Mouse (Mus musculus): ENCODE measurements around the gene Cdc42se1. TPM values are rescaled to one million over a fixed set of nuclear protein-coding genes. Genes with fewer than 3 reads are reported as not detected.
A peak's percentile ranks its signal among the peaks of the same experiment; 100 is the strongest.

The Cdc42se1 gene
- polyA plus RNA-seq, 1 experiment from 2014 or later, result 49.3 TPM

DNA sequence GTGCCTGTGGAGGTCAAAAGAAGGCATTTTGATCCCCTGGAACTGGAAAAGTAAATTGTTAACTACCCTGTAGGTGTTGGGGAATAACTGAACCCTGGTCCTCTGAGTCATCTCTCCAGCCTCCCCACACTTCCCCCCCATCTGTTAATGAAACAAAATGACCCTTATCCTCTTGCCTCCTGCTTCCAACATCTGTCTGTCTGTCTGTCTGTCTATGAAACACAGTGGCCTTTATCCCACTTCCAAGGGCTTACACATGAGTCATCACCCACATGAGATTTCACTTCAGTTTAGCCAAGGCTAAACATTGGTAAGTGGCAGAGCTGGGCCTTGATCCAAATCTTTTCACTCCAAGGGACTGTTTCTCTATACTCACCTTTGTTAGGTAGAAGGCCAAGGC is 39.3 kb downstream of the Cdc42se1 start:
- Histone ChIP-seq H3K9me3 (no peaks in the 10 kb centered on the region), H3K36me3 (replicated peaks) (peaks cover 30% of the 10 kb centered on the region), H3K4me2 (no peak overlapping the region), H3K27ac (no peak overlapping the region), H3K27me3 (replicated peaks) (no peaks in the 10 kb centered on the region), H3K9ac (no peak overlapping the region), H3K4me1 (no peaks in the 10 kb centered on the region), H3K4me3 (no peak overlapping the region)
- ATAC-seq (replicated peaks), result no peak

DNA sequence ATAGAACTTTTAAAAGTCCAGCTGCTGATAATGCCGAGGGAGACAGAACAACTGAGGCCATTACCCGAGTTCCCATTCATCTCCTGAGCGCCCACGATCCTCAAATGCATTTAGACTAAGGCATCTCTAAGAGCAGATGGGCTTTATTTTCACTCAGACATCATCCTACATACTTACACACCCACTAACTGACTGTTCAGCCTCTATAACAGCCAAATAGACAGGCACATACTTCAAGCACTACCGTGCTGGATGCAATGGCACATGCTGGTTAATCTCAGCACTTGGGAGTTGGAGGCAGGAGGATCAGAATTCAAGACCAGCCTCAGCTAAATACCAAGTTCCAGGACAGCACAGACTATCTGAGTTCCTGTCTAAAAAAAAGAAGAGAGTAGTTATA is 41.3 kb downstream of the Cdc42se1 start:
- no peaks in the 10 kb centered on the region for H3K27me3 ChIP-seq (replicated peaks)
- H3K9me3 ChIP-seq, result no peaks in the 10 kb centered on the region
- no peak overlapping the region for H3K9ac ChIP-seq
- H3K4me3 ChIP-seq, result no peak overlapping the region
- H3K4me1 ChIP-seq, result no peaks in the 10 kb centered on the region
- no peak overlapping the region for H3K27ac ChIP-seq
- ATAC-seq (replicated peaks), result no peak
- no peak overlapping the region for H3K4me2 ChIP-seq
- H3K36me3 ChIP-seq (replicated peaks), result peaks cover 19% of the 10 kb centered on the region
- 88% methylated on average over 5 of the region's 5 CpGs for WGBS

- Histone ChIP-seq H3K4me1 (no peaks in the 10 kb centered on the region), H3K27me3 (replicated peaks) (no peaks in the 10 kb centered on the region), H3K9me3 (no peaks in the 10 kb centered on the region), H3K27ac (no peak overlapping the region), H3K36me3 (replicated peaks) (peaks cover 12% of the 10 kb centered on the region; the same call in 1 of the 2 replicates), H3K4me3 (no peak overlapping the region), H3K9ac (no peak overlapping the region), H3K4me2 (no peak overlapping the region)
- ATAC-seq (replicated peaks), result no peak
- 86% methylated on average over 12 of the region's 12 CpGs for WGBS
Observed at GRCm38 (mm10) chr3:95270766-95271364, 42.3 kb downstream of the Cdc42se1 start.

DNA sequence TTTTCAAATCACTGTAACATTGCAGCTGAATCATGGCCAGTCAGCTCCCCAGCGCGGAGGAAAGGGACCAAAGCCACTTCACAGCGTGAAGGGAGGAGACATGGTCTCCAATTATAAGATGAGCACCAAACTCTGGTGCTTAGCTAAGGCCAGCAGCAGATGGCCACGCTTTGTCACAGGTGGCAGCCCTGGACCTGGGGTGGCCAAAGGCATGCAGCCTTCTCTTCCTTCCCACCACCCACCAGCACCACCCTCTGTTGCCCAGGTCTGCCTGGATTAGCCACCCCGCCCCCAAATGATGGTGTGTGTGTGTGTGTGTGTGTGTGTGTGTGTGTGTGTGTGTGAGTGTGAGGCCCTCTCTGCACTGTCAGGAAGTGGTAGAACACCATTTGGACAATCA is 44.9 kb downstream of the Cdc42se1 start:
- H3K27me3 ChIP-seq (replicated peaks), result no peaks in the 10 kb centered on the region
- no peak for ATAC-seq (replicated peaks)
- no peak overlapping the region for H3K9ac ChIP-seq
- no peaks in the 10 kb centered on the region for H3K4me1 ChIP-seq
- H3K4me2 ChIP-seq, result no peak overlapping the region
- no peaks in the 10 kb centered on the region for H3K9me3 ChIP-seq
- no peak overlapping the region for H3K27ac ChIP-seq
- H3K4me3 ChIP-seq, result no peak overlapping the region
- WGBS, result 92% methylated on average over 5 of the region's 5 CpGs
- H3K36me3 ChIP-seq (replicated peaks), result peaks cover 4% of the 10 kb centered on the region; the same call in 1 of the 2 replicates

DNA sequence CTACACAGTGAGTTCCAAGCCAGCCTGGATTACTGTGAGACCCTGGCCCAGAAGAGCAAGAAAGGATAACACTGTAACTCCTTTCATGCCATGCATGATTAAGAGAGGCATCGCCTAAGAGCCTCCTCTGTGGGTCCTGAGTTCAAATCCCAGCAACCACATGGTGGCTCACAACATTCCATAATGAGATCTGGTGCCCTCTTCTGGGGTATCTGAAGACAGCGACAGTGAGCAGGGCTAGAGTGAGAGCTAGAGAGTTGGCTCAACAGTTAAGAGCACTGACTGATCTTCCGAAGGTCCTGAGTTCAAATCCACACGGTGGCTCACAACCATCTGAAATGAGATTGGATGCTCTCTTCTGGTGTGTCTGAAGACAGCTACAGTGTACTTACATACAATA is 45.9 kb downstream of the Cdc42se1 start:
- ATAC-seq (replicated peaks), result no peak

GRCm38 (mm10) chr3:95275161-95275560 is 46.6 kb downstream of the Cdc42se1 start:
- H3K4me2 ChIP-seq, result no peak overlapping the region
- no peaks in the 10 kb centered on the region for H3K9me3 ChIP-seq
- 86% methylated on average over 6 of the region's 6 CpGs for WGBS
- no peak for ATAC-seq (replicated peaks)
- no peak overlapping the region for H3K27ac ChIP-seq
- H3K36me3 ChIP-seq (replicated peaks), result no peaks in the 10 kb centered on the region
- H3K4me3 ChIP-seq, result no peak overlapping the region
- no peaks in the 10 kb centered on the region for H3K27me3 ChIP-seq (replicated peaks)
- no peak overlapping the region for H3K9ac ChIP-seq
- H3K4me1 ChIP-seq, result peaks cover 3% of the 10 kb centered on the region; the same call in 1 of the 2 replicates

More for the DNA sequence above, 45.9 kb downstream of the Cdc42se1 start:
- Histone ChIP-seq H3K36me3 (replicated peaks) (no peaks in the 10 kb centered on the region), H3K9ac (no peak overlapping the region), H3K4me3 (no peak overlapping the region), H3K27ac (no peak overlapping the region), H3K4me2 (no peak overlapping the region), H3K27me3 (replicated peaks) (no peaks in the 10 kb centered on the region), H3K9me3 (no peaks in the 10 kb centered on the region), H3K4me1 (peaks cover 3% of the 10 kb centered on the region; the same call in 1 of the 2 replicates)
- WGBS, result 94% methylated on average over 4 of the region's 4 CpGs

DNA sequence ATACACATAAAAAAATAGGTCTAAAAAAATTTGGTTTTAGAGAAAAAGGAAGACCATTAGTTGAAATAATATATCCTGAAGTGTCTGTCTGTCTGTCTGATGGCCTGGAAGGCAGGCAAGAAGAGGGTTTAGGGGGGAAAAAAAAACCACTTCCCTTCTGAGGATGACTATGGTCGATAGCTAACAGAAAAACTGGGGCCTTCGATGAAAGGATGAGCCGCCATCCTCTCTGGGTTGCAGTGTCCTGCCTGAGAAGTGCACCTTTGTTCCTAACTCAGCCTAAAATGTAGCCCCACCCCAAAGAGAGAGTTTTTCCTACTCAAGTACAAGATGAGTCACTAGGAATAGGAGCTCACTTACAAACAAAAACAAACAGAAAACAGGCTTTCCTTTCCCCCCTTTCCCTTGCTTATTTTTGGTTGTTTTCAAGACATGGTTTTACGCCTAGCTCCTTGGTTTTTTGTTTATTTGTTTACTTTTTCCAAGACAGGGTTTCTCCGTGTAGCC is 47.9 kb downstream of the Cdc42se1 start:
- no peak for ATAC-seq (replicated peaks)
- H3K4me1 ChIP-seq, result peaks cover 7% of the 10 kb centered on the region
- 81% methylated on average over 5 of the region's 5 CpGs for WGBS
- no peak overlapping the region for H3K27ac ChIP-seq
- no peaks in the 10 kb centered on the region for H3K36me3 ChIP-seq (replicated peaks)
- no peak overlapping the region for H3K9ac ChIP-seq
- no peaks in the 10 kb centered on the region for H3K27me3 ChIP-seq (replicated peaks)
- H3K4me3 ChIP-seq, result no peak overlapping the region
- no peak overlapping the region for H3K4me2 ChIP-seq
- no peaks in the 10 kb centered on the region for H3K9me3 ChIP-seq

DNA sequence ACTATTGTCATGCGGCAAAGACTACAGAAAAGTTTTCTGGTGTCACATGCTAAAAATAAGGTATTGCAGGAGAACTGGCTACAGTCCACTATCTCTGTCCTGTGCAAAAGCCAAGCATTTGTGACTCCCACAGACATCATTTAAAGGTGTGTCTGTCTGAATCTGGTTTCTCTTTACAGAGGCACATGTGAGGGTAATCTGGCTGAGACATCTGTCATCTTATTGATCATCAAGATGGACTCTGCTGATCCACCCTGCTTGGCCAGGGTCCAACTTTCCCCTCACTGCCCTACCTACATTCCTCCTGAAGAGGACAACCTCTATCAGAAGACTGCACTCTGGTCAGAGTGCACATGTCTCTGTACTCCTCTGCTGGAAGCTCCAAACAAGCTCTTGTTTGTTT is 48.6 kb downstream of the Cdc42se1 start:
- 96% methylated on average over 1 of the region's 1 CpGs for WGBS
- Histone ChIP-seq H3K9me3 (no peaks in the 10 kb centered on the region), H3K4me1 (peaks cover 8% of the 10 kb centered on the region), H3K9ac (no peak overlapping the region), H3K27me3 (replicated peaks) (no peaks in the 10 kb centered on the region), H3K4me2 (no peak overlapping the region), H3K4me3 (no peak overlapping the region), H3K36me3 (replicated peaks) (no peaks in the 10 kb centered on the region), H3K27ac (no peak overlapping the region)
- no peak for ATAC-seq (replicated peaks)

GRCm38 (mm10) chr3:95280747-95281146 is 52.2 kb downstream of the Cdc42se1 start:
- peak overlapping the region; percentile 83 for H3K4me2 ChIP-seq

DNA sequence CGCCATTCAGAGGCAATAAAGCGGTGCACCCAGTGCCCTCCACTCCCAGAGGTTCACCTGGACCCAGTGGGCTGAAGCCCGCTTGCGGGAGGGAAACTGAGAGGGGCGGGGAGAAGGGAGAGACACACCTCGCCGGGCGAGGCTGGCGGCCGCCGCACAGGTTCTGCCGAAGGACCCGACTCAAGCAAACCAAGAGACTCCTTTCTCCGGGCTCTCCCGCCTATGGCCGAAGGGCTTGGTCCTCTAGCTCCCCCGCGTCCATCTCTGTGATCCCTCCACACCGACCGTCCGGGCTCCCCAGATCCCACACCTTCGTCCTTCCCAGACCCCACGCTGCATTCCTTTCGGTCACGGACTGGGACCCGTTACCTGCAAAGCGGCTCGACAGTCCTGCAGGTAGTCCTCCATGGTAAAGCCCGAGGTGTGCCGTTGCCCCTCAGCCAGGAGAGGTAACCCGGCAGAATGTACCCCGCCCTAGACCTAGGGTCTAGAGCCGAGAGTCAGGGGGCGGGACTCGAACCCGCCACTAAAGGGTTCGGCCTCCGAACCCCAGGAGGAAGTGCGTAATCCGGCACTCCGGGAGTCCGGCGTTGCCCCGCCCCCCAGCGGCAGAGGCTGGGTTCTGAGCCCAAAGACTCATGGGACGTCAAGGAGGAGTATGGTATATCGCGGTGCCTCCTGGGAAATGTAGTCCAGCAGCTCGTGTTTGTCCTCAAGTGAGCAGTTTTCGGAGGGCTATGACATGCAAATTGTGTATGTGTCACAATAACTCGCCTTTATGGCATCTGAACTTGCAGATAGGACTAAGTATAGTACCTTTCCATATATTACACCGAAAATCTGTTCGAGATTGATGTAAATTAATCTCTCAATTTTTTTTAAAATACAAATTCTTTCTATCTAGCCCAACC is 52.9 kb downstream of the Cdc42se1 start, which contains the start of the genes Mindy1 and Prune1:
Mindy1 (plus strand) TSS at position 130 of the 911 bp plus-strand sequence.
Prune1 (minus strand) TSS at position 861 of the 911 bp plus-strand sequence.
- H3K4me2 ChIP-seq, result peak within 1 kb of the TSS; percentile 83
- WGBS, result under 1% methylated on average over 53 of the region's 53 CpGs

More at GRCm38 (mm10) chr3:95280747-95281146, 52.2 kb downstream of the Cdc42se1 start:
- Histone ChIP-seq H3K27me3 (replicated peaks) (no peaks in the 10 kb centered on the region), H3K36me3 (replicated peaks) (no peaks in the 10 kb centered on the region), H3K9ac (peak overlapping the region; percentile 74), H3K27ac (peak overlapping the region; percentile 93), H3K4me3 (peak overlapping the region; percentile 71), H3K9me3 (no peaks in the 10 kb centered on the region), H3K4me1 (peaks cover 31% of the 10 kb centered on the region)
- WGBS, result 23% methylated on average over 8 of the region's 8 CpGs
- no peak for ATAC-seq (replicated peaks)

GRCm38 (mm10) chr3:95282381-95282864 is 53.9 kb downstream of the Cdc42se1 start:
- under 1% methylated on average over 11 of the region's 11 CpGs for WGBS
- no peaks in the 10 kb centered on the region for H3K9me3 ChIP-seq
- H3K36me3 ChIP-seq (replicated peaks), result 0 out of 2 replicates have a peak, but pooled peaks cover 1% of the 10 kb centered on the region
- peak overlapping the region; percentile 71 for H3K4me3 ChIP-seq
- 0 out of 2 replicates have a peak, but pooled peaks have one; percentile 15 for ATAC-seq (replicated peaks)
- peaks cover 31% of the 10 kb centered on the region for H3K4me1 ChIP-seq
- H3K27ac ChIP-seq, result peak overlapping the region; percentile 93
- peak overlapping the region; percentile 69 for H3K9ac ChIP-seq
- H3K27me3 ChIP-seq (replicated peaks), result no peaks in the 10 kb centered on the region
- H3K4me2 ChIP-seq, result peak overlapping the region; percentile 83

More for the DNA sequence above, 52.9 kb downstream of the Cdc42se1 start, which contains the start of the genes Mindy1 and Prune1:
- H3K9ac ChIP-seq, result peak within 1 kb of the TSS; percentile 74
- H3K27me3 ChIP-seq (replicated peaks), result no peaks in the 10 kb centered on the region
- peak within 1 kb of the TSS; percentile 93 for H3K27ac ChIP-seq
- H3K36me3 ChIP-seq (replicated peaks), result no peaks in the 10 kb centered on the region
- no peaks in the 10 kb centered on the region for H3K9me3 ChIP-seq
- H3K4me3 ChIP-seq, result peak within 1 kb of the TSS; percentile 71
- ATAC-seq (replicated peaks), result peak; percentile 94
- H3K4me1 ChIP-seq, result peaks cover 31% of the 10 kb centered on the region
